Mouse (Mus musculus) heart, embryonic 13.5 days (tissue): Measurements from ENCODE around the gene Epb41l4b. TPM values are rescaled to one million over a fixed set of nuclear protein-coding genes. Genes with fewer than 3 reads are reported as not detected.
A peak's percentile ranks its signal among the peaks of the same experiment; 100 is the strongest.

Source experiments
- ATAC-seq: fragments of 200-750 bp; cut with Nextera tagmentation; 2 replicates; pipeline ENCODE4 v1.8.0; 2017; ENCODE audit warnings: moderate TSS enrichment; ENCODE audit not compliant: insufficient number of reproducible peaks, low FRiP score, low TSS enrichment; ENCODE audit errors: extremely low read depth
- H3K27ac ChIP-seq: fragments of 300-500 bp; sonication (generic); replicated peaks from 2 replicates; pipeline ENCODE4 v1.5.1; 2015; ENCODE audit warnings: moderate library complexity, mild to moderate bottlenecking, inconsistent platforms
- H3K27me3 ChIP-seq: fragments of 300-500 bp; sonication (generic); replicated peaks from 2 replicates; pipeline ENCODE4 v1.6.1; 2015; ENCODE audit warnings: mild to moderate bottlenecking, inconsistent platforms
- H3K36me3 ChIP-seq: fragments of 300-500 bp; sonication (generic); 2 replicates; pipeline ENCODE4 v1.6.1; 2015; ENCODE audit warnings: mild to moderate bottlenecking, inconsistent platforms
- H3K4me1 ChIP-seq: fragments of 300-500 bp; sonication (generic); 2 replicates; pipeline ENCODE4 v1.6.1; 2015; ENCODE audit warnings: inconsistent platforms
- H3K4me2 ChIP-seq: fragments of 300-500 bp; sonication (generic); 2 replicates; pipeline ENCODE4 v1.6.1; 2015; ENCODE audit warnings: inconsistent platforms, mild to moderate bottlenecking, moderate library complexity
- H3K4me3 ChIP-seq: fragments of 300-500 bp; sonication (generic); 2 replicates; pipeline ENCODE4 v1.5.1; 2015; ENCODE audit warnings: moderate library complexity, mild to moderate bottlenecking, inconsistent platforms
- H3K9ac ChIP-seq: fragments of 300-500 bp; sonication (generic); 2 replicates; pipeline ENCODE4 v1.6.1; 2015; ENCODE audit warnings: inconsistent platforms, mild to moderate bottlenecking, moderate library complexity
- H3K9me3 ChIP-seq: fragments of 300-500 bp; sonication (generic); 2 replicates; pipeline ENCODE4 v1.6.1; 2016; ENCODE audit warnings: inconsistent platforms
- WGBS: fragments of 180-500 bp; shearing (Covaris S2); methylation state at CpG from one replicate; pipeline ENCODE4 v1.1.7; 2015; ENCODE audit warnings: mixed read lengths; 5-methylcytosine and 5-hydroxymethylcytosine counted together
- polyA plus RNA-seq: library from polyadenylated mRNA; unstranded; fragments of >200 nt; fragmentation: Nextera tagmentation; extraction: Ambion mirVana; gene quantifications from 2 replicates; pipeline ENCODE4 v1.2.1, GENCODE M21; 2015

Epb41l4b gene
- polyA plus RNA-seq, 1 experiment from 2014 or later: 0.64 TPM

GRCm38 (mm10) chr4:57148182-57148581 is 4.9 kb upstream of the Epb41l4b start:
- Histone ChIP-seq H3K9me3 (no peaks in the 10 kb centered on the region), H3K27ac (no peak overlapping the region), H3K4me1 (peaks cover 1% of the 10 kb centered on the region), H3K9ac (no peak overlapping the region), H3K27me3 (peaks cover 30% of the 10 kb centered on the region), H3K4me3 (no peak overlapping the region), H3K36me3 (no peaks in the 10 kb centered on the region), H3K4me2 (no peak overlapping the region)
- 38% methylated on average over 3 of the region's 3 CpGs for WGBS
- ATAC-seq: no peak

GRCm38 (mm10) chr4:57142374-57143025 is 737 bp downstream of the Epb41l4b start:
- H3K27me3 ChIP-seq: peaks cover 83% of the 10 kb centered on the region
- ATAC-seq: peak; percentile 28; the same call in 1 of the 2 replicates
- peak overlapping the region; percentile 85 for H3K9ac ChIP-seq
- no peak overlapping the region for H3K27ac ChIP-seq
- peak overlapping the region; percentile 76 for H3K4me3 ChIP-seq
- H3K4me1 ChIP-seq: peaks cover 16% of the 10 kb centered on the region
- WGBS: 2% methylated on average over 43 of the region's 43 CpGs
- H3K9me3 ChIP-seq: no peaks in the 10 kb centered on the region
- no peaks in the 10 kb centered on the region for H3K36me3 ChIP-seq
- peak overlapping the region; percentile 97 for H3K4me2 ChIP-seq

- Histone ChIP-seq H3K4me1 (peaks cover 16% of the 10 kb centered on the region), H3K9me3 (no peaks in the 10 kb centered on the region), H3K27me3 (peaks cover 87% of the 10 kb centered on the region), H3K27ac (no peak overlapping the region), H3K4me2 (peak overlapping the region; percentile 97), H3K36me3 (no peaks in the 10 kb centered on the region), H3K4me3 (peak overlapping the region; percentile 76), H3K9ac (peak overlapping the region; percentile 85)
- ATAC-seq: no peak
- WGBS: 8% methylated on average over 26 of the region's 26 CpGs
Observed at GRCm38 (mm10) chr4:57141908-57142361, 1.3 kb downstream of the Epb41l4b start.

- Histone ChIP-seq H3K27ac (no peak overlapping the region), H3K4me1 (peaks cover 16% of the 10 kb centered on the region), H3K36me3 (no peaks in the 10 kb centered on the region), H3K9me3 (no peaks in the 10 kb centered on the region), H3K9ac (no peak overlapping the region), H3K4me3 (peak overlapping the region; percentile 76), H3K27me3 (peaks cover 88% of the 10 kb centered on the region), H3K4me2 (peak overlapping the region; percentile 97)
- WGBS: 47% methylated on average over 15 of the region's 15 CpGs
- no peak for ATAC-seq
Observed at GRCm38 (mm10) chr4:57140992-57141717, 2.1 kb downstream of the Epb41l4b start.

- no peak overlapping the region for H3K4me3 ChIP-seq
- no peak for ATAC-seq
- H3K9me3 ChIP-seq: no peaks in the 10 kb centered on the region
- 68% methylated on average over 4 of the region's 4 CpGs for WGBS
- peaks cover 16% of the 10 kb centered on the region for H3K4me1 ChIP-seq
- H3K27me3 ChIP-seq: peaks cover 90% of the 10 kb centered on the region
- no peak overlapping the region for H3K27ac ChIP-seq
- H3K36me3 ChIP-seq: no peaks in the 10 kb centered on the region
- no peak overlapping the region for H3K9ac ChIP-seq
- no peak overlapping the region for H3K4me2 ChIP-seq
Observed at GRCm38 (mm10) chr4:57140200-57140799, 2.9 kb downstream of the Epb41l4b start.

GRCm38 (mm10) chr4:57139433-57139832 is 3.8 kb downstream of the Epb41l4b start:
- no peak for ATAC-seq
- H3K27me3 ChIP-seq: peaks cover 90% of the 10 kb centered on the region
- peaks cover 16% of the 10 kb centered on the region for H3K4me1 ChIP-seq
- H3K27ac ChIP-seq: no peak overlapping the region
- H3K4me2 ChIP-seq: no peak overlapping the region
- no peaks in the 10 kb centered on the region for H3K36me3 ChIP-seq
- 52% methylated on average over 10 of the region's 10 CpGs for WGBS
- H3K9ac ChIP-seq: no peak overlapping the region
- H3K9me3 ChIP-seq: no peaks in the 10 kb centered on the region
- no peak overlapping the region for H3K4me3 ChIP-seq

- Histone ChIP-seq H3K9ac (no peak overlapping the region), H3K9me3 (no peaks in the 10 kb centered on the region), H3K36me3 (no peaks in the 10 kb centered on the region), H3K4me3 (no peak overlapping the region), H3K4me2 (no peak overlapping the region), H3K27me3 (peaks cover 96% of the 10 kb centered on the region), H3K4me1 (peaks cover 16% of the 10 kb centered on the region), H3K27ac (no peak overlapping the region)
- 62% methylated on average over 6 of the region's 6 CpGs for WGBS
- no peak for ATAC-seq
Observed at GRCm38 (mm10) chr4:57138093-57138440, 5.2 kb downstream of the Epb41l4b start.

- Histone ChIP-seq H3K27me3 (peaks cover 93% of the 10 kb centered on the region), H3K9me3 (no peaks in the 10 kb centered on the region), H3K4me3 (no peak overlapping the region), H3K36me3 (no peaks in the 10 kb centered on the region), H3K4me2 (no peak overlapping the region), H3K4me1 (peaks cover 14% of the 10 kb centered on the region), H3K9ac (no peak overlapping the region), H3K27ac (no peak overlapping the region)
- 65% methylated on average over 8 of the region's 8 CpGs for WGBS
- ATAC-seq: peak; percentile 12; the same call in 1 of the 2 replicates
Observed at GRCm38 (mm10) chr4:57137371-57138092, 5.7 kb downstream of the Epb41l4b start.

GRCm38 (mm10) chr4:57135431-57135830 is 7.8 kb downstream of the Epb41l4b start:
- no peaks in the 10 kb centered on the region for H3K36me3 ChIP-seq
- H3K4me3 ChIP-seq: no peak overlapping the region
- ATAC-seq: no peak
- H3K27me3 ChIP-seq: peaks cover 77% of the 10 kb centered on the region
- no peak overlapping the region for H3K4me2 ChIP-seq
- no peak overlapping the region for H3K9ac ChIP-seq
- no peaks in the 10 kb centered on the region for H3K9me3 ChIP-seq
- 64% methylated on average over 1 of the region's 1 CpGs for WGBS
- H3K27ac ChIP-seq: no peak overlapping the region
- no peaks in the 10 kb centered on the region for H3K4me1 ChIP-seq

GRCm38 (mm10) chr4:57134554-57134953 is 8.7 kb downstream of the Epb41l4b start:
- no peak overlapping the region for H3K9ac ChIP-seq
- H3K36me3 ChIP-seq: no peaks in the 10 kb centered on the region
- no peak overlapping the region for H3K4me2 ChIP-seq
- WGBS: 53% methylated on average over 4 of the region's 4 CpGs
- peaks cover 68% of the 10 kb centered on the region for H3K27me3 ChIP-seq
- no peaks in the 10 kb centered on the region for H3K4me1 ChIP-seq
- H3K9me3 ChIP-seq: no peaks in the 10 kb centered on the region
- H3K27ac ChIP-seq: no peak overlapping the region
- H3K4me3 ChIP-seq: no peak overlapping the region
- no peak for ATAC-seq

GRCm38 (mm10) chr4:57131839-57132238 is 11.4 kb downstream of the Epb41l4b start:
- Histone ChIP-seq H3K27me3 (peaks cover 45% of the 10 kb centered on the region), H3K9ac (no peak overlapping the region), H3K4me3 (no peak overlapping the region), H3K4me2 (no peak overlapping the region), H3K36me3 (no peaks in the 10 kb centered on the region), H3K27ac (no peak overlapping the region), H3K4me1 (no peaks in the 10 kb centered on the region), H3K9me3 (no peaks in the 10 kb centered on the region)
- no peak for ATAC-seq
- WGBS: 62% methylated on average over 10 of the region's 10 CpGs
